Mouse (Mus musculus): ENCODE measurements at regions not wholly inside any gene's neighbourhood (a gene's known extent, or its start where the extent isn't known, plus 50 kb on each side); places are given as distances from the start of the nearest gene placed in this dataset.
A peak's percentile ranks its signal among the peaks of the same experiment; 100 is the strongest.

DNA sequence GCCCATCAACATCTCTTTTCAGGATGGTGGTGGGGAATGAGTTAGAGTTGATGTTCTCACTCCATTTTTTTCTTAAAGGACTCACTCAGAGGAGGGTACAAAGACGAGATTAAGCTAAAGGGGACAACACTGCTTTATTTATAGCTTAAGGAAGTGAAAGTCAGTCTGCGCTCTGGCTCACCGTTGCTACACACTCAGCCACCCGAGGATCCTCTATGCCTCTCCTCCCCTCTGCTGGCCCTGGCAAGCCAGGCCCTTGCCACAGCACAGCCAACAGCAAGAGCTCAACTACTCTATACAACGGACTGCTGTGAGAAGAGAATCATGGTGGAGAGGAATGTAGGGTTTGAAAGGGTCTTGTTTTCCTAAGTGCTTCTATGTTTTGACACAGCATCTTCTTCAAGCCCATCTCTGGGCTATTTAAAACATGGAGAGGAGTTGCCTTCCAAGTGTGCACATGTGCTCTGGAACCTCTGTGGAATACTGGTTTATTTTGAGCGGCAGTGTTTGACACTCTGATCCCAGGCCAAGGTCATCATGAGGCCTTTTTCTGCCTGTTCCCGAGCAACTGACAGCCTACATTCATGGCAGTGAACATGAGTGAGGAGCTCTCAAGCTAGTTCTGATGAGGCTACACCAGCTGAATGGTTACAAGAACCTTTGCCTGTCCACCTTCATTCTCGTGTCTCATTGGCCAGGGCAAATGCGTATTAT is 291.9 kb upstream of the Klf4 start:
- TF ChIP-seq EP300 (optimal IDR thresholded peaks at IDR 0.05) = no peak
- TF ChIP-seq CTCF (IDR thresholded peaks at IDR 0.05; ENCODE audit: low read depth) = peak; percentile 40

Measured in stomach, postnatal 0 days (tissue).